Comparison of ENCODE assay signal across 12 mouse cellular contexts in genomic region chr4:148833245-148833990, GRCm38 (mm10). TPM values are rescaled to one million over a fixed set of nuclear protein-coding genes. Genes with fewer than 3 reads are reported as not detected.
A peak's percentile ranks its signal among the peaks of the same experiment; 100 is the strongest.
DNase-seq lines count a peak whose midpoint lies in the region; ATAC-seq lines count a peak whose summit lies in the region.
"Had no signal": no experiment of that assay in that cellular context is flagged by ENCODE, and none has a peak within 500 bp of the region (broad histone marks: within the 10 kb centered on the region; RNA-seq: fewer than 3 reads in every experiment).

No protein-coding gene starts in this region.

- ATAC-seq in forebrain, embryonic 16.5 days, result peak; percentile 9; the same call in 1 of the 2 replicates
- ATAC-seq in heart, embryonic 13.5 days (ENCODE audit: extremely low read depth, insufficient number of reproducible peaks, low FRiP score, low TSS enrichment), result no peak
- ATAC-seq in hindbrain, embryonic 14.5 days (ENCODE audit: low FRiP score), result no peak
- ATAC-seq: hindbrain, postnatal 0 days had no signal

- no peaks in the 10 kb centered on the region for H3K36me3 ChIP-seq in forebrain, embryonic 16.5 days (ENCODE audit: control insufficient read depth, insufficient read depth)
- H3K36me3 ChIP-seq in forebrain, embryonic 10.5 days (replicated peaks), result no peaks in the 10 kb centered on the region
- H3K36me3 ChIP-seq in heart, embryonic 13.5 days, result peaks cover 4% of the 10 kb centered on the region
- no peaks in the 10 kb centered on the region for H3K36me3 ChIP-seq in hindbrain, embryonic 14.5 days (replicated peaks; ENCODE audit: control insufficient read depth, insufficient read depth)
- H3K36me3 ChIP-seq: limb, embryonic 12.5 days had no signal

- H3K9me3 ChIP-seq in forebrain, embryonic 16.5 days (ENCODE audit: control insufficient read depth, low read length), result no peaks in the 10 kb centered on the region
- no peaks in the 10 kb centered on the region for H3K9me3 ChIP-seq in forebrain, embryonic 10.5 days
- no peaks in the 10 kb centered on the region for H3K9me3 ChIP-seq in heart, embryonic 13.5 days
- H3K9me3 ChIP-seq in hindbrain, embryonic 14.5 days (ENCODE audit: control insufficient read depth, low read length), result no peaks in the 10 kb centered on the region
- H3K9me3 ChIP-seq: limb, embryonic 12.5 days had no signal

- peaks cover 7% of the 10 kb centered on the region for H3K27me3 ChIP-seq in forebrain, embryonic 16.5 days (replicated peaks; ENCODE audit: control insufficient read depth, insufficient read depth, low read length)
- peaks cover 46% of the 10 kb centered on the region for H3K27me3 ChIP-seq in forebrain, embryonic 10.5 days (ENCODE audit: poor library complexity, severe bottlenecking)
- H3K27me3 ChIP-seq in heart, embryonic 13.5 days (replicated peaks), result 0 out of 2 replicates have a peak, but pooled peaks cover 1% of the 10 kb centered on the region
- 0 out of 2 replicates have a peak, but pooled peaks cover 4% of the 10 kb centered on the region for H3K27me3 ChIP-seq in hindbrain, embryonic 14.5 days (ENCODE audit: control insufficient read depth, insufficient read depth, low read length)

- H3K9ac ChIP-seq in forebrain, embryonic 16.5 days (replicated peaks; ENCODE audit: low read depth, low read length), result no peak overlapping the region
- H3K9ac ChIP-seq in heart, embryonic 13.5 days, result peak overlapping the region; percentile 29; the same call in 1 of the 2 replicates
- no peak overlapping the region for H3K9ac ChIP-seq in hindbrain, embryonic 14.5 days
- H3K9ac ChIP-seq: limb, embryonic 12.5 days had no signal

- no peak overlapping the region for H3K27ac ChIP-seq in forebrain, embryonic 16.5 days (ENCODE audit: low read length)
- no peak overlapping the region for H3K27ac ChIP-seq in forebrain, embryonic 10.5 days
- H3K27ac ChIP-seq in heart, embryonic 13.5 days (replicated peaks), result no peak overlapping the region
- no peak overlapping the region for H3K27ac ChIP-seq in hindbrain, embryonic 14.5 days
- H3K27ac ChIP-seq: hindbrain, postnatal 0 days; limb, embryonic 12.5 days had no signal

- WGBS in forebrain, embryonic 16.5 days, result 65% methylated on average over 21 of the region's 21 CpGs
- WGBS in forebrain, embryonic 10.5 days, result 91% methylated on average over 21 of the region's 21 CpGs
- WGBS in heart, embryonic 13.5 days, result 69% methylated on average over 21 of the region's 21 CpGs
- 71% methylated on average over 21 of the region's 21 CpGs for WGBS in hindbrain, embryonic 14.5 days

- no peak overlapping the region for H3K4me2 ChIP-seq in forebrain, embryonic 16.5 days (ENCODE audit: low read length)
- H3K4me2 ChIP-seq in heart, embryonic 13.5 days, result no peak overlapping the region; the same call in 1 of the 2 replicates
- no peak overlapping the region for H3K4me2 ChIP-seq in hindbrain, embryonic 14.5 days (replicated peaks)
- H3K4me2 ChIP-seq: limb, embryonic 12.5 days had no signal

- H3K4me3 ChIP-seq in forebrain, embryonic 16.5 days (replicated peaks; ENCODE audit: low read length), result no peak overlapping the region
- H3K4me3 ChIP-seq in forebrain, embryonic 10.5 days, result no peak overlapping the region
- no peak overlapping the region for H3K4me3 ChIP-seq in heart, embryonic 13.5 days
- H3K4me3 ChIP-seq in hindbrain, embryonic 14.5 days (replicated peaks; ENCODE audit: low read length), result no peak overlapping the region
- H3K4me3 ChIP-seq: limb, embryonic 12.5 days had no signal

- DNase-seq in forebrain, embryonic 10.5 days (ENCODE audit: extremely low spot score, low spot score), result no peak
- peak; percentile 49 for DNase-seq in kidney, postnatal 10 days
- DNase-seq in lung, postnatal 36 days, result peak; percentile 86
- no peak for DNase-seq in thymus, adult 18-20 months
- DNase-seq in cerebellum, adult 18-20 months, result no peak
- DNase-seq in hindbrain, embryonic 14.5 days (ENCODE audit: low spot score), result no peak
- DNase-seq: gastrocnemius, postnatal 14 days; thymus, postnatal 14 days had no signal

- H3K4me1 ChIP-seq in forebrain, embryonic 16.5 days (replicated peaks; ENCODE audit: control insufficient read depth, insufficient read depth, low read length), result peaks cover 24% of the 10 kb centered on the region
- H3K4me1 ChIP-seq in forebrain, embryonic 10.5 days, result peaks cover 49% of the 10 kb centered on the region
- peaks cover 66% of the 10 kb centered on the region for H3K4me1 ChIP-seq in heart, embryonic 13.5 days
- H3K4me1 ChIP-seq in hindbrain, embryonic 14.5 days (replicated peaks; ENCODE audit: control insufficient read depth, insufficient read depth, low read length), result peaks cover 19% of the 10 kb centered on the region

RNA-seq across cellular contexts. Expression of gene Casz1, which starts 29.2 kb away (rescaled TPM):
- polyA plus RNA-seq in forebrain, embryonic 16.5 days (2015; fragmentation: Nextera tagmentation; extraction: Ambion mirVana), result 0.98 and 1.0 TPM in 2 replicates
- polyA plus RNA-seq in forebrain, embryonic 10.5 days (2016; fragmentation: Nextera tagmentation; extraction: Ambion mirVana), result 4.4 and 4.7 TPM in 2 replicates
- polyA plus RNA-seq in heart, embryonic 13.5 days (2015; fragmentation: Nextera tagmentation; extraction: Ambion mirVana), result 18.3 and 20.2 TPM in 2 replicates
- polyA plus RNA-seq in hindbrain, embryonic 14.5 days (2014; fragmentation: Nextera tagmentation; extraction: Ambion mirVana), result 6.6 and 7.1 TPM in 2 replicates

Comparison
In these comparisons a context has a peak if more than half of its experiments do, and no peak if none do; other contexts are left out.
1. DNase-seq: peak in kidney, postnatal 10 days (single experiment) and lung, postnatal 36 days (single experiment); none in forebrain, embryonic 10.5 days (single experiment), thymus, adult 18-20 months (0 of 2), cerebellum, adult 18-20 months (0 of 2) and hindbrain, embryonic 14.5 days (single experiment).